10 mouse cellular contexts compared by ENCODE assay signal in the genomic region with DNA sequence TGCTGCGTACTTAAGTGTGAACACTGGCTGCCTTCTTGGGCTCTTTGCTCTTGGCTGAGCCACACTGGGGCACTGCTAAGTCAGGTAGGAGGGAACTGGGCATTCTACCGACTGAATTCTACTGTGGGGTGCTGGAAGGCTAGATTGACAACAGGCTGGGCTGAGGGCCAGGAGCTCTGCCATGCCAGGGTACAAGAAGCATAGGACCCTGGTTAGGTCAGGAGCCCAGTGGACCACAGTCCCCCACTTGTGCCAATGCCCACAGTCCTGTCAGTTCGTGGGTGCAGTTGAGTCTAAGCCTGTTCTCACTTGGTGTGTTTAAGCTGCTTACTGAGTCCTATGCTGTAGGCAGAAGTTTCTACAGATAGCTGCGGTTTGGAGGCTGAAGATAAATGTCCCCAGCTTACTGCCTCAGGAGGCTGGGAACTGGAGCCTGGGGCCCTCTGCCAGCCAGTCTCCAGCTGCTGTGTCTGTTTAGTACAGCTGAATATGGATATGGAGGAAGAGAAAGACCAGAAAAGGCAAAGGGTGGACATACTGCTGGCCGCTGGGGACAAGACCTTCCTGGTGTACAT. TPM values are rescaled to one million over a fixed set of nuclear protein-coding genes. Genes with fewer than 3 reads are reported as not detected.
DNase-seq lines count a peak whose midpoint lies in the region; ATAC-seq lines count a peak whose summit lies in the region.
"Had no signal": no experiment of that assay in that cellular context is flagged by ENCODE, and none has a peak within 500 bp of the region (broad histone marks: within the 10 kb centered on the region; RNA-seq: fewer than 3 reads in every experiment).

No protein-coding gene starts in this region.

- no peak overlapping the region for H3K4me3 ChIP-seq in lung, embryonic 16.5 days (ENCODE audit: low read length)
- no peak overlapping the region for H3K4me3 ChIP-seq in intestine, embryonic 16.5 days (ENCODE audit: low read length)
- H3K4me3 ChIP-seq in stomach, embryonic 14.5 days (ENCODE audit: low read depth, low read length), result peak overlapping the region; percentile 38; the same call in 1 of the 2 replicates

- no peaks in the 10 kb centered on the region for H3K36me3 ChIP-seq in lung, embryonic 16.5 days (ENCODE audit: control insufficient read depth, insufficient read depth, low read length)
- H3K36me3 ChIP-seq in intestine, embryonic 16.5 days (ENCODE audit: control insufficient read depth, insufficient read depth, low read length), result no peaks in the 10 kb centered on the region
- no peaks in the 10 kb centered on the region for H3K36me3 ChIP-seq in stomach, embryonic 14.5 days (ENCODE audit: control insufficient read depth, insufficient read depth, low read length)

- peak; percentile 63 to 71 for DNase-seq in cerebellum, postnatal 10 days
- no peak for DNase-seq in cerebellum, postnatal 4 days (ENCODE audit: low spot score in 2 of 2)
- no peak for DNase-seq in lung, adult 18-20 months
- no peak for DNase-seq in liver
- no peak for DNase-seq in layer of hippocampus, adult 8-10 months (ENCODE audit: low spot score in 2 of 2)

- H3K9ac ChIP-seq in lung, embryonic 16.5 days (ENCODE audit: low read length), result no peak overlapping the region
- H3K9ac ChIP-seq in intestine, embryonic 16.5 days (ENCODE audit: low read depth, low read length), result no peak overlapping the region
- H3K9ac ChIP-seq in stomach, embryonic 14.5 days (replicated peaks; ENCODE audit: low read depth, low read length), result no peak overlapping the region

- no peak overlapping the region for H3K27ac ChIP-seq in lung, embryonic 16.5 days (ENCODE audit: low read length)
- no peak overlapping the region for H3K27ac ChIP-seq in intestine, embryonic 16.5 days (ENCODE audit: low read length)
- H3K27ac ChIP-seq in stomach, embryonic 14.5 days (ENCODE audit: low read length), result no peak overlapping the region
- H3K27ac ChIP-seq: macrophage had no signal

- peaks cover 16% of the 10 kb centered on the region for H3K27me3 ChIP-seq in lung, embryonic 16.5 days (ENCODE audit: control insufficient read depth, insufficient read depth, low read depth, low read length)
- H3K27me3 ChIP-seq in intestine, embryonic 16.5 days (replicated peaks; ENCODE audit: control insufficient read depth, insufficient read depth, low read length), result peaks cover 16% of the 10 kb centered on the region
- H3K27me3 ChIP-seq in stomach, embryonic 14.5 days (ENCODE audit: control insufficient read depth, insufficient read depth, low read length), result peaks cover 4% of the 10 kb centered on the region; the same call in 1 of the 2 replicates

- WGBS in lung, embryonic 16.5 days, result 47% methylated on average over 5 of the region's 5 CpGs
- 57% methylated on average over 5 of the region's 5 CpGs for WGBS in intestine, embryonic 16.5 days
- WGBS in stomach, embryonic 14.5 days, result 51% methylated on average over 5 of the region's 5 CpGs

- peaks cover 5% of the 10 kb centered on the region; the same call in 1 of the 2 replicates for H3K4me1 ChIP-seq in lung, embryonic 16.5 days (replicated peaks; ENCODE audit: control insufficient read depth, insufficient read depth, low read length)
- H3K4me1 ChIP-seq in intestine, embryonic 16.5 days (ENCODE audit: control insufficient read depth, insufficient read depth, low read length), result peaks cover 13% of the 10 kb centered on the region; the same call in 1 of the 2 replicates
- peaks cover 7% of the 10 kb centered on the region for H3K4me1 ChIP-seq in stomach, embryonic 14.5 days (ENCODE audit: control insufficient read depth, insufficient read depth, low read length)

- peak overlapping the region; percentile 86 for H3K4me2 ChIP-seq in lung, embryonic 16.5 days (ENCODE audit: low read depth, low read length)
- H3K4me2 ChIP-seq in intestine, embryonic 16.5 days (ENCODE audit: low read depth, low read length), result peak overlapping the region; percentile 97; the same call in 1 of the 2 replicates
- peak overlapping the region; percentile 95 for H3K4me2 ChIP-seq in stomach, embryonic 14.5 days (replicated peaks; ENCODE audit: low read depth, low read length)

- H3K9me3 ChIP-seq in lung, embryonic 16.5 days (ENCODE audit: control insufficient read depth, low read length), result no peaks in the 10 kb centered on the region
- H3K9me3 ChIP-seq in intestine, embryonic 16.5 days (ENCODE audit: control insufficient read depth, low read length), result no peaks in the 10 kb centered on the region
- no peaks in the 10 kb centered on the region for H3K9me3 ChIP-seq in stomach, embryonic 14.5 days (ENCODE audit: control insufficient read depth, low read depth, low read length)

- ATAC-seq in lung, embryonic 16.5 days (ENCODE audit: low read depth), result no peak
- ATAC-seq in intestine, embryonic 16.5 days, result no peak
- no peak for ATAC-seq in stomach, embryonic 14.5 days (ENCODE audit: insufficient number of reproducible peaks, insufficient read depth, low FRiP score, low read depth)

RNA-seq across cellular contexts. Expression of a gene that starts 0.8 kb away (rescaled TPM):
- polyA plus RNA-seq in lung, embryonic 16.5 days (2015; fragmentation: Nextera tagmentation; extraction: Ambion mirVana), result 0.24 and 0.46 TPM in 2 replicates
- polyA plus RNA-seq in intestine, embryonic 16.5 days (2015; fragmentation: Nextera tagmentation; extraction: Ambion mirVana), result 0.31 and 0.54 TPM in 2 replicates
- polyA plus RNA-seq in stomach, embryonic 14.5 days (2014; fragmentation: Nextera tagmentation; extraction: Ambion mirVana), result 0.59 and 0.80 TPM in 2 replicates
- 10 to 100 TPM; 51.4 to 62.1 (median 53.9) TPM for total RNA-seq in layer of hippocampus, adult 8-10 months (2022)
- polyA plus RNA-seq: C2C12, macrophage had no signal

RNA-seq across cellular contexts. Expression of a gene that starts 15.7 kb away (rescaled TPM):
- polyA plus RNA-seq in lung, embryonic 16.5 days (2015; fragmentation: Nextera tagmentation; extraction: Ambion mirVana), result not detected in 2 replicates
- not detected in 2 replicates for polyA plus RNA-seq in intestine, embryonic 16.5 days (2015; fragmentation: Nextera tagmentation; extraction: Ambion mirVana)
- polyA plus RNA-seq in stomach, embryonic 14.5 days (2014; fragmentation: Nextera tagmentation; extraction: Ambion mirVana), result not detected in 2 replicates
- total RNA-seq in layer of hippocampus, adult 8-10 months (2022), result not detected
- polyA plus RNA-seq: C2C12, macrophage had no signal

RNA-seq across cellular contexts. Expression of a gene that starts 39.8 kb away (rescaled TPM):
- polyA plus RNA-seq in lung, embryonic 16.5 days (2015; fragmentation: Nextera tagmentation; extraction: Ambion mirVana), result not detected in 2 replicates
- not detected in 2 replicates for polyA plus RNA-seq in intestine, embryonic 16.5 days (2015; fragmentation: Nextera tagmentation; extraction: Ambion mirVana)
- polyA plus RNA-seq in stomach, embryonic 14.5 days (2014; fragmentation: Nextera tagmentation; extraction: Ambion mirVana), result not detected in 2 replicates
- not detected for total RNA-seq in layer of hippocampus, adult 8-10 months (2022)
- polyA plus RNA-seq: C2C12, macrophage had no signal

RNA-seq across cellular contexts. Expression of a gene that starts 47.1 kb away (rescaled TPM):
- not detected in 2 replicates for polyA plus RNA-seq in lung, embryonic 16.5 days (2015; fragmentation: Nextera tagmentation; extraction: Ambion mirVana)
- not detected in 2 replicates for polyA plus RNA-seq in intestine, embryonic 16.5 days (2015; fragmentation: Nextera tagmentation; extraction: Ambion mirVana)
- not detected in 2 replicates for polyA plus RNA-seq in stomach, embryonic 14.5 days (2014; fragmentation: Nextera tagmentation; extraction: Ambion mirVana)
- total RNA-seq in layer of hippocampus, adult 8-10 months (2022), result not detected
- polyA plus RNA-seq: C2C12, macrophage had no signal

Comparison
In these comparisons a context has a peak if more than half of its experiments do, and no peak if none do; other contexts are left out.
1. DNase-seq: peak in cerebellum, postnatal 10 days (2 of 2); none in cerebellum, postnatal 4 days (0 of 2), lung, adult 18-20 months (0 of 2), liver (single experiment) and layer of hippocampus, adult 8-10 months (0 of 2).
2. Peak in every context shown above with its lines, with median percentiles within 50 percentile points of each other: H3K4me2 ChIP-seq.